Mouse (Mus musculus): Measurements from ENCODE around the gene Esrrb. TPM values are rescaled to one million over a fixed set of nuclear protein-coding genes. Genes with fewer than 3 reads are reported as not detected.
A peak's percentile ranks its signal among the peaks of the same experiment; 100 is the strongest.

Esrrb gene
- polyA plus RNA-seq (2012; rRNA removed) (1.8 and 2.0 TPM in 2 replicates), polyA plus RNA-seq (2014; fragmentation: Nextera tagmentation; extraction: Ambion mirVana) (0.61 and 0.91 TPM in 2 replicates)

DNA sequence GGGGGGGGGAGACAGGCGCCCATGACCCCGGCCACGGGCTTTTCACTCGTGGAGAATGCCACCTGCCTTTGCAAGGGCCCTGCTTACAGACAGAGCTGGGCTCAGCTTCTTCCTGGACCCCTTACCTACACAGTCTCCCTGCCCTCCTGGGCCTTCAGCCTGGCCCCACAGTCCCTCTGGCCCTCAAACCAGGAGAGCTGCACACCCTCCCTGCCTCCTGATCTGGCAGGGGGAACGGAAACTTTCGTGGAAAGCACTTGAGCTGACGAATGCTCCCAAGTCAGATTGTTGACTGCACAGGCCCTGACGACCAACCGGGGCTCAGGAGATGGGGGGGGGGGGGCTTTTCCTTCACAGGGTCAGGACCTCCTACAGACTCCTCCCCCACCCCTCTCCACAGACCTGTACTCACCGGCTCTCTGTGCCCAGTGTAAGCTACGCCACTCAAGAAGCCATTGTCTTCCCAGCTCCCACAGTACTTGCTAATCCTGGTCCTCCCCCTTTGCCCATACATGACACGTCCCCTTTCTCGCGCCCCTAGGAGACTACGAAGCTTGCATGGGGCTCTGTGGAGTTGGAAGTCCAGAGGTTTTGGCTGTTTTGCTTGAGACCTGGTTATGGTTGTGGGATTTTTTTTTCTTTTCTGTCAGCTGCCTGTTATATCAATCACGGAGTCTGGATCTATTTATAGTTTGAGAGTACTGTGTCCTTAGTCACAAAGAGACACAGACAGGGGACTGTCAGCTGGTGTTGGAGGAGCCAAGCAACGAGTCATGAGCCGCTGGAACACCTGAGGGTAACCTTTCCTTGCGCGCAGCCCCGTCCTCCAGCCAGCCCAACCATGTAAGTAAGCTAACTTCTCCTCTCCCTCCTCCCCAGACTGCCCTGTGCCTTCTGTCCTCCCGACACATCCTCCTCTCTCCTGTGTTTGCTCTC, at the start of gene Esrrb:
TSS of gene Esrrb (plus strand) at position 422 of the 936 bp plus-strand sequence.
- Histone ChIP-seq H3K27ac (replicated peaks; ENCODE audit: low read depth, low read length) (no peak within 1 kb of the TSS), H3K9ac (ENCODE audit: low read depth, low read length, severe bottlenecking) (no peak within 1 kb of the TSS), H3K9me3 (ENCODE audit: control insufficient read depth, low read length) (no peaks in the 10 kb centered on the region), H3K36me3 (ENCODE audit: control insufficient read depth, insufficient read depth, low read length) (no peaks in the 10 kb centered on the region), H3K4me3 (replicated peaks; ENCODE audit: low read length) (no peak within 1 kb of the TSS), H3K27me3 (ENCODE audit: control insufficient read depth, insufficient read depth, low read length) (no peaks in the 10 kb centered on the region), H3K4me2 (replicated peaks; ENCODE audit: low read depth, low read length, severe bottlenecking) (0 out of 2 replicates have a peak within 1 kb of the TSS, but pooled peaks have one; percentile 1), H3K4me1 (ENCODE audit: control insufficient read depth, insufficient read depth, low read length) (peaks cover 44% of the 10 kb centered on the region)
- TF ChIP-seq POLR2A (IDR thresholded peaks at IDR 0.05; ENCODE audit: borderline replicate concordance, extremely low read depth, insufficient read depth, insufficient read length), result no peak
- ATAC-seq (ENCODE audit: low FRiP score, low read depth) (peak; percentile 32; the same call in 1 of the 2 replicates), DNase-seq (ENCODE audit: low spot score) (no peak)
- WGBS, result 25% methylated on average over 20 of the region's 22 CpGs

DNA sequence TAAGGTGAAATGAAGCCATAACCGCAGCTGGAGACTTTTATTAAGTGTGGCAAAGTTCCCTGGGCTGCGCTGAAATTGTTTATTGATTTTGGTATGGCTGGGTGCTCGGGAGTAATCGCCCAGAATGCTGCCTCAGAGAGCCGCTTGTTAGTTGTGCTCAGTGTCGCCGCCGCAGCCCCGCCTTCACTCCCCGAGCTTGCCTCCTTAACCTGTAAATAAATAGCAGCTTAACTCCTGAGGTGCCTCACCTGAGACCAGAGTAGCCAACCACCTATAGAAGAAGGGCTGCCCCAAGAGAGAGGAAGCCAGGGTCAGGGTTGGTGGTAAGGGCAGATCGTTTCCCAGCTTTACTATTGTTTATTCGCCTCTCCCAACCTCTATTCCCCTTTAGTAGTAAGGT, 40.3 kb upstream of the Esrrb start:
- Histone ChIP-seq H3K4me1 (ENCODE audit: control insufficient read depth, insufficient read depth, low read length) (no peaks in the 10 kb centered on the region), H3K4me3 (replicated peaks; ENCODE audit: low read length) (no peak overlapping the region), H3K9ac (ENCODE audit: low read depth, low read length, severe bottlenecking) (no peak overlapping the region), H3K9me3 (ENCODE audit: control insufficient read depth, low read length) (no peaks in the 10 kb centered on the region), H3K27me3 (ENCODE audit: control insufficient read depth, insufficient read depth, low read length) (no peaks in the 10 kb centered on the region), H3K27ac (replicated peaks; ENCODE audit: low read depth, low read length) (no peak overlapping the region), H3K4me2 (replicated peaks; ENCODE audit: low read depth, low read length, severe bottlenecking) (peak overlapping the region; percentile 23), H3K36me3 (ENCODE audit: control insufficient read depth, insufficient read depth, low read length) (no peaks in the 10 kb centered on the region)
- WGBS, result 11% methylated on average over 12 of the region's 12 CpGs
- no peak for DNase-seq (ENCODE audit: low spot score)
- no peak for ATAC-seq (ENCODE audit: low FRiP score, low read depth)
- TF ChIP-seq POLR2A (IDR thresholded peaks at IDR 0.05; ENCODE audit: borderline replicate concordance, extremely low read depth, insufficient read depth, insufficient read length), result no peak

DNA sequence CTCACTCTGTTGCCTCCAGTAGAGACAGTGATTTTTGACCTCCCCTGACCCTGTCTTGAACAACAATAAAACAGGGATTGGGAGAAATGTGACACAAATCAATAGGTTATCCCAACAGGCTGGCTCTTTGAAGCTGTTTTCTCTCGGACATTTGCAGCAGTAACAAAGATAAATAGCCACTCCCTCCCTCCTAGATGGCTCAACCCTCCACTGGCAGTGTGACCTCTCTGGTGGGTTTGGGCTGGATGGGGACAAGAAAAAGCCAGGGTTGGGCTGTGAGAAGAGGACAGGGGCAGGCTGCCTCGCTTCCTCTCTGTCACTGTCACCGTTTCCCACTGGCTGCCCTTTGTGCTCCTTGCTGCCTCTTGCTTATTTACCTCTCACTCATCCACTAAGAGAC, 36.6 kb upstream of the Esrrb start:
- no peak for TF ChIP-seq POLR2A (IDR thresholded peaks at IDR 0.05; ENCODE audit: borderline replicate concordance, extremely low read depth, insufficient read depth, insufficient read length)
- H3K36me3 ChIP-seq (ENCODE audit: control insufficient read depth, insufficient read depth, low read length), result no peaks in the 10 kb centered on the region
- H3K27me3 ChIP-seq (ENCODE audit: control insufficient read depth, insufficient read depth, low read length), result no peaks in the 10 kb centered on the region
- H3K9ac ChIP-seq (ENCODE audit: low read depth, low read length, severe bottlenecking), result no peak overlapping the region
- no peak overlapping the region for H3K4me2 ChIP-seq (replicated peaks; ENCODE audit: low read depth, low read length, severe bottlenecking)
- no peaks in the 10 kb centered on the region for H3K9me3 ChIP-seq (ENCODE audit: control insufficient read depth, low read length)
- no peak for ATAC-seq (ENCODE audit: low FRiP score, low read depth)
- DNase-seq (ENCODE audit: low spot score), result no peak
- H3K4me3 ChIP-seq (replicated peaks; ENCODE audit: low read length), result no peak overlapping the region
- H3K4me1 ChIP-seq (ENCODE audit: control insufficient read depth, insufficient read depth, low read length), result no peaks in the 10 kb centered on the region
- H3K27ac ChIP-seq (replicated peaks; ENCODE audit: low read depth, low read length), result no peak overlapping the region
- 29% methylated on average over 3 of the region's 3 CpGs for WGBS

DNA sequence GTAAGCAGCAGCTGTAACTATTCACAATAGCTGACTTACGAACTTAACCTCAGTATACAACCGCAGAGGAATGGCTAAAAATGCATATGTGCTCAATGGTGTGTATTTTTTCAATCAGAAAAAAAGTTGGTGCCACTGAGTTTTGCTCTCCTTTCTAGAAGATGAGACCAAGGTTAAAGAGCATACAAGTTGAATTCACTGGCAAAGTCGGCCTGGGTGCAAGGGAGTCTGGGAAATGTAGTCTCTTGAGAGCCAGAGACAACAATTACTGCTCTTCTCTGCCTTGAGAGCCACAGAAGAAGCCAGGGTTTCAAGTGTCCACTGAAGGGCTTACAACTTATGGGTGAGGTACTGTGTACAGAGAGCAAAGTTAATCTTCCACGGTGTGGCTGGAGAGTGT, 31.1 kb upstream of the Esrrb start:
- ATAC-seq (ENCODE audit: low FRiP score, low read depth), result no peak

DNA sequence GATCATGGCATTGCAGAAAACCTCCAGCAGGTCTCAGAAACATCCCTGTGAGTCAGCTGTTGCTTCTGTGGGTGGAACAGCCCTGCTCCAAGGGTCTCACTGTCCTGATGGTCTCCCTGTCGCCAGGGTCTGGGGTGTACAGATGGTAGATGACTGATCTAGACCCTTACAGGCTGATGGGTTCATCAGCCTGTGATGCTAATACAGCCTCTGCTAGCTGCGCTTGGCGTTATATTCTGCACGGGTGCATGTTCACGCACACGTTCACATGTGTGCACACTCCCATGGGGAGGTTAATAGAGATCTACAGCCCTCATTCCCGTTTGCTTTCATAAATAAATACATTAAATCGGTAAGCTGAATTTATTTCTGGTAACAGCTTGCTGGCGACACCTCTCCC, 30.2 kb upstream of the Esrrb start:
- no peaks in the 10 kb centered on the region for H3K4me1 ChIP-seq (ENCODE audit: control insufficient read depth, insufficient read depth, low read length)
- TF ChIP-seq POLR2A (IDR thresholded peaks at IDR 0.05; ENCODE audit: borderline replicate concordance, extremely low read depth, insufficient read depth, insufficient read length), result no peak
- no peaks in the 10 kb centered on the region for H3K9me3 ChIP-seq (ENCODE audit: control insufficient read depth, low read length)
- WGBS, result 88% methylated on average over 9 of the region's 9 CpGs
- no peak overlapping the region for H3K4me2 ChIP-seq (replicated peaks; ENCODE audit: low read depth, low read length, severe bottlenecking)
- no peak overlapping the region for H3K4me3 ChIP-seq (replicated peaks; ENCODE audit: low read length)
- no peaks in the 10 kb centered on the region for H3K36me3 ChIP-seq (ENCODE audit: control insufficient read depth, insufficient read depth, low read length)
- no peak overlapping the region for H3K27ac ChIP-seq (replicated peaks; ENCODE audit: low read depth, low read length)
- ATAC-seq (ENCODE audit: low FRiP score, low read depth) (no peak), DNase-seq (ENCODE audit: low spot score) (no peak)
- H3K9ac ChIP-seq (ENCODE audit: low read depth, low read length, severe bottlenecking), result no peak overlapping the region
- H3K27me3 ChIP-seq (ENCODE audit: control insufficient read depth, insufficient read depth, low read length), result no peaks in the 10 kb centered on the region

More for the DNA sequence above, 31.1 kb upstream of the Esrrb start:
- no peaks in the 10 kb centered on the region for H3K9me3 ChIP-seq (ENCODE audit: control insufficient read depth, low read length)
- no peak overlapping the region for H3K4me3 ChIP-seq (replicated peaks; ENCODE audit: low read length)
- H3K27ac ChIP-seq (replicated peaks; ENCODE audit: low read depth, low read length), result no peak overlapping the region
- no peak for TF ChIP-seq POLR2A (IDR thresholded peaks at IDR 0.05; ENCODE audit: borderline replicate concordance, extremely low read depth, insufficient read depth, insufficient read length)
- no peaks in the 10 kb centered on the region for H3K4me1 ChIP-seq (ENCODE audit: control insufficient read depth, insufficient read depth, low read length)
- 48% methylated on average over 4 of the region's 4 CpGs for WGBS
- H3K4me2 ChIP-seq (replicated peaks; ENCODE audit: low read depth, low read length, severe bottlenecking), result no peak overlapping the region
- H3K9ac ChIP-seq (ENCODE audit: low read depth, low read length, severe bottlenecking), result no peak overlapping the region
- no peaks in the 10 kb centered on the region for H3K36me3 ChIP-seq (ENCODE audit: control insufficient read depth, insufficient read depth, low read length)
- no peaks in the 10 kb centered on the region for H3K27me3 ChIP-seq (ENCODE audit: control insufficient read depth, insufficient read depth, low read length)
- DNase-seq (ENCODE audit: low spot score), result no peak
